Mouse (Mus musculus) olfactory bulb, adult 2 months (tissue): ENCODE measurements around the gene Exosc5.

Experiments used
- CTCF ChIP-seq: fragments of 200-500 bp; IDR thresholded peaks from 2 replicates; pipeline ENCODE4 v1.5.1; 2012; ENCODE audit warnings: low read depth, mild to moderate bottlenecking, low read length, moderate library complexity; ENCODE audit not compliant: insufficient read depth
- POLR2A ChIP-seq: fragments of 200-500 bp; IDR thresholded peaks from 2 replicates; pipeline ENCODE4 v1.6.1; 2012; ENCODE audit warnings: mild to moderate bottlenecking, low read depth, low read length, moderate library complexity; ENCODE audit not compliant: insufficient read depth

DNA sequence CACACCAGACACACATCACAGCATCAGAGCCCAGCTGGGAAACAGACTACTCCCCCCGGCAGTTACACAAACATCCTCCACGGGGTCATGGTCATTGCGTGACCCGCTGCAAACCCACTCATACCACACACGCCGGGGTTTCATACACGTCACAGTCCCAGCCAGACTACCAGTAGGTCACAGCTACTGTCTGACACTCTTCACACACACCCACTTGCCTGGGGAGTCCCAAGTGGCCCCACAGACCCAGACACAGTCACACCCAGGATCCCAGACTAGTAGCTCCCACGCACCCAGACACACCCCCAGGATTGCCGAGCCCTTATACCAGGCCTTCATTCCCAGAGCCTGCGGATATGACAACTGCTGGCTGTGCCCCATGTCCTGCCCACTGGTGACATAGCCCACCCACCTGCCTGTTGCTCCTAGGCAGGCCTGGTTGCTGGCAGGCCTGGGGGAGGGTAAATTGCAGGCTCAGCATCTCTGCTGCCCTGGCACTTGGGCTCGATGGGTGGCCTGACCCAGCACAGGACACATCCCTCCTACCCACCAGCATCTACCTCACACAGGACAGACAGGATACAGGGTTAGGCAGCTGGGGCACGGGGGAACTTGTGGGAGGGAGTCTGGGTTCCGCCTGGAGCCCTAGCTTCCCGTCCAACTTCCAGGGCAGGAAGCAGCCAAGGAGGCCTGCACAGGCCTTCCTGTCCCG lies 48.8 kb downstream of the Exosc5 start:
- TF ChIP-seq CTCF (no peak), POLR2A (no peak)
